Mouse (Mus musculus) ES-Bruce4 (cell line): ENCODE results near the gene Mucl1. TPM values are rescaled to one million over a fixed set of nuclear protein-coding genes. Genes with fewer than 3 reads are reported as not detected.
"Not testable (repeated sequence)": the region's sequence is repeated elsewhere in the genome, so short reads cannot be mapped to it uniquely, and the experiment has no call there.

Source experiments
- H3K27ac ChIP-seq: 2 replicates; pipeline ENCODE4 v1.5.1; 2012; ENCODE audit warnings: low read length, inconsistent platforms; ENCODE audit not compliant: insufficient read depth
- H3K27me3 ChIP-seq: 2 replicates; pipeline ENCODE4 v1.6.1; 2012; ENCODE audit warnings: mild to moderate bottlenecking, low read length, inconsistent platforms; ENCODE audit not compliant: control insufficient read depth, poor library complexity, insufficient read depth, severe bottlenecking
- H3K36me3 ChIP-seq: 2 replicates; pipeline ENCODE4 v1.6.1; 2012; ENCODE audit warnings: inconsistent platforms, mild to moderate bottlenecking, low read length, moderate library complexity; ENCODE audit not compliant: control insufficient read depth, poor library complexity, insufficient read depth, severe bottlenecking
- H3K4me1 ChIP-seq: one replicate; pipeline ENCODE4 v1.8.1; 2011; ENCODE audit warnings: low read length; ENCODE audit not compliant: control insufficient read depth, insufficient read depth
- H3K4me3 ChIP-seq: 2 replicates; pipeline ENCODE4 v1.5.1; 2011; ENCODE audit warnings: low read depth, mild to moderate bottlenecking, low read length
- H3K9ac ChIP-seq: 2 replicates; pipeline ENCODE4 v1.6.1; 2012; ENCODE audit warnings: low read depth, mild to moderate bottlenecking, inconsistent platforms; ENCODE audit not compliant: poor library complexity, severe bottlenecking
- H3K9me3 ChIP-seq: replicated peaks from 2 replicates; pipeline ENCODE4 v1.6.1; 2012; ENCODE audit warnings: mild to moderate bottlenecking, low read length, inconsistent platforms; ENCODE audit not compliant: control insufficient read depth, poor library complexity, insufficient read depth, severe bottlenecking
- CTCF ChIP-seq: IDR thresholded peaks from one replicate; pipeline ENCODE4 v1.8.1; 2011; ENCODE audit warnings: low read depth, low read length
- EP300 ChIP-seq: IDR thresholded peaks from 2 replicates; pipeline ENCODE4 v1.6.1; 2011; ENCODE audit warnings: low read depth, low read length; ENCODE audit not compliant: insufficient read depth
- POLR2A ChIP-seq: IDR thresholded peaks from one replicate; pipeline ENCODE4 v1.8.1; 2011; ENCODE audit warnings: low read length; ENCODE audit not compliant: insufficient read depth
- polyA plus RNA-seq: library from polyadenylated mRNA; stranded (reverse); fragments of >200 nt; gene quantifications from 2 replicates; pipeline ENCODE4 v1.2.4, GENCODE M21; 2011; ENCODE audit warnings: low read depth; ENCODE audit not compliant: missing spikeins, insufficient read depth, insufficient read length

Mucl1 gene
- polyA plus RNA-seq: not detected in 2 replicates

GRCm38 (mm10) chr15:103755369-103755768 is at the start of gene Mucl1:
TSS of gene Mucl1 (minus strand) at chr15:103755469.
- TF ChIP-seq POLR2A (no peak), EP300 (no peak), CTCF (no peak)
- no peak within 1 kb of the TSS for H3K9ac ChIP-seq
- no peaks in the 10 kb centered on the region for H3K9me3 ChIP-seq
- no peak within 1 kb of the TSS for H3K4me3 ChIP-seq
- no peak within 1 kb of the TSS for H3K27ac ChIP-seq
- H3K4me1 ChIP-seq: no peaks in the 10 kb centered on the region
- no peaks in the 10 kb centered on the region for H3K36me3 ChIP-seq
- no peaks in the 10 kb centered on the region for H3K27me3 ChIP-seq

- H3K9ac ChIP-seq, H3K36me3 ChIP-seq, H3K27me3 ChIP-seq, H3K9me3 ChIP-seq, H3K4me1 ChIP-seq, H3K4me3 ChIP-seq, H3K27ac ChIP-seq: not testable (repeated sequence)
- peak; percentile 68 for TF ChIP-seq CTCF
Measured at GRCm38 (mm10) chr15:103766836-103767235, 11.6 kb upstream of the Mucl1 start.

- H3K9me3 ChIP-seq, H3K4me3 ChIP-seq, H3K9ac ChIP-seq, H3K36me3 ChIP-seq, H3K27ac ChIP-seq, H3K4me1 ChIP-seq, H3K27me3 ChIP-seq: not testable (repeated sequence)
Measured at GRCm38 (mm10) chr15:103716861-103717260, 38.4 kb downstream of the Mucl1 start.

Other genes with a start within 250 kb of the Mucl1 start
- gene Ppp1r1a, start 217.5 kb downstream of the Mucl1 start, polyA plus RNA-seq: 19.9 and 24.6 TPM in 2 replicates
- gene Glycam1, start 190.4 kb downstream of the Mucl1 start, polyA plus RNA-seq: not detected in 2 replicates
- not detected in 2 replicates for gene Mucl2, start 143.8 kb upstream of the Mucl1 start, polyA plus RNA-seq